Mouse (Mus musculus): ENCODE results near the gene Rps15a.

DNA sequence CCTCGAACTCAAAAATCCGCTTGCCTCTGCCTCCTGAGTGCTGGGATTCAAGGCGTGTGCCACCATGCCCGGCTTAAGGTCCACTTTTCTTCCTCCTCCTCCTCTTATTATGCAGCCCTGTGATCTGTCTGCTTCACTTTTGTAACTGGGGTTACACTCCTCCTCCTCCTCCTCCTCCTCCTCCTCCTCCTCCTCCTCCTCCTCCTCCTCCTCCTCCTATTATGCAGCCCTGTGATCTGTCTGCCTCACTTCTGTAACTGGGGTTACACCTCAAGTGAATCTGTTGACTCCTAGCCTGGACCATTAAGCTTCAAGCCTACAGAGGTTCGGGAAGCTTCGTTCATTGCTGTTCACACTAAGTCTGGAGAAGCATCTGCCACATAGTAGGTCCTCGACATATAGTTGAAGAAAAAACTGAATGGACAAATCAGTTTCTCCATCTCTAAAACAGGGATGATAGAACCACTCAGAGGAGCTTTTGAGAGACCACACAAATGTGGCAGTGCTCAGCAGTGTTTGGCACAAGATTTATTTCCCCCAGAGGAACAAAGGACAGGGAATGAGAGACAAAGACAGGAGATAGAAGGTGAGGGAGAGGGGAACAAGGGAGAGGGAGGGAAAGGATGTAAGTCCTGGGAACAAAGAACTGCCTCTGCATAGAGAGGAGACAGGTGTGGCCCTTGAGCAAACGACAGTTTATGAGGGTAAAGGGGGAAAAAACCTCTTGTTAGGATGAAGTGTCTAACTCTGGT is 975 bp upstream of the Rps15a start:
- TF ChIP-seq CTCF (IDR thresholded peaks at IDR 0.05; ENCODE audit: low read depth, low read length) = no peak
- no peak for TF ChIP-seq POLR2A (IDR thresholded peaks at IDR 0.05; ENCODE audit: borderline replicate concordance, low read depth, low read length)

All from bone marrow macrophage, adult 2 months (primary cell).